Mouse (Mus musculus): Measurements from ENCODE around the gene Cpt2. TPM values are rescaled to one million over a fixed set of nuclear protein-coding genes. Genes with fewer than 3 reads are reported as not detected.

Gene Cpt2
- polyA plus RNA-seq (2012; rRNA removed): 130 and 162 TPM in 2 replicates

DNA sequence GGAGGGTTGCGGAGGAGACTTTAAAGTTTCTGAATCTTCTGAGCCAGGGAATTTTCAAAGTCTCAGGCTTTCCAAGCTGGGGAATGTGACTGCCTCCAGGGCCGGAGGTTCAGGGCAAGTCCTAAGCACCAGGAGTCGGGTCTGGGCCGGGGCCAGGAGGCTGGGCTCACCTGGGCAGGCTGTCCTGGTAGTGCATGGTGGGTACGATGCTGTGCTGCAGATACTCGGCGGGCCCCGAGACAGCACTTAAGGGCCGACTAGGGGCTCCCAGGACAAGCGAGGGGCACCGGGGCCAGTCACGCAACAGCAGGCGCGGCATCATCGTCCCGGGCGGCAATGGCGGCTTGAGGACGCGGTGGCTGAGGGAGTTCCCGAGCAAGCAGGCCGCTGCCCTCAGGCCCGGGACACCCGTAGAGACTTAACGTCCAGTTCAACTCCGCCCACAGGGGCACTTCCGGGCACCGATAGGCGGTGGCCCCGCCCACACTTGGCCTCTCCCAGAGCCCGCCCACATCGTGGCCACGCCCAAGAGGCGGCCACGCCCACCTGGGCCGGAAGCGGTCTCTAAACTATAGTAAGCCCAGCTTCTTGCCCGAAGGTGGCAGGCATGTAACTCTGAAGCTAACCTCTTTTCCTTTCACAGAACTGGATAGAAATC lies at the start of gene Cpt2:
TSS of gene Cpt2 (minus strand) at position 466 of the 658 bp plus-strand sequence.
- TF ChIP-seq CTCF (IDR thresholded peaks at IDR 0.05; ENCODE audit: extremely low read depth, insufficient read length, insufficient replicate concordance, low read depth, low read length) (no peak), POLR2A (IDR thresholded peaks at IDR 0.05; ENCODE audit: low read depth, low read length) (peak; percentile 93)

DNA sequence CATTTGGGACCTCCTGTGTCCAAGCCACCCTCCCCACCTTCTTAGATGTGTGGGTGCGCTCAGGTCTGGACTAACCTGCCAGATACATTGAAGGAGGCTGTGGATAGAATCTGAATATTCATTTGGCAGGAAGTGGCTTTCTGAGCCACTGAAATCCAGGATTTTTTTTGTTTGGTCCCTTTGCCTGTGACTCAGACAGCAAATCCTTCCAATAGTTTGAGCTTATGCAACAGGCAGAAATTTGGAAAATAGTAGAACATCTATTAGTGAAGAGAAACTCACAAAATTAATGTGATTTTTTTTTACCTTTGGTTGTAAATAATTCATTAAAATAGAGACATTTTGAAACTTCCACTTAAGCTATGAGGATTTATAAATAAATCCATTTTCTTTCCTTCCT lies 47.8 kb upstream of the Cpt2 start:
- no peaks in the 10 kb centered on the region for H3K27me3 ChIP-seq (ENCODE audit: control insufficient read depth, insufficient read depth, low read length)
- H3K36me3 ChIP-seq (ENCODE audit: control insufficient read depth, insufficient read depth, low read length): no peaks in the 10 kb centered on the region

More for the DNA sequence above, at the start of gene Cpt2:
- Histone ChIP-seq H3K4me1 (ENCODE audit: control insufficient read depth, insufficient read depth, insufficient read length, low read length) (peaks cover 12% of the 10 kb centered on the region; the same call in 1 of the 2 replicates), H3K27ac (ENCODE audit: insufficient read depth, low read depth, low read length) (peak within 1 kb of the TSS; percentile 94), H3K27me3 (ENCODE audit: control insufficient read depth, insufficient read depth, low read length) (no peaks in the 10 kb centered on the region), H3K4me3 (ENCODE audit: low read depth, low read length) (peak within 1 kb of the TSS; percentile 94), H3K36me3 (ENCODE audit: control insufficient read depth, insufficient read depth, low read length) (no peaks in the 10 kb centered on the region)
- under 1% methylated on average over 38 of the region's 38 CpGs for WGBS

DNA sequence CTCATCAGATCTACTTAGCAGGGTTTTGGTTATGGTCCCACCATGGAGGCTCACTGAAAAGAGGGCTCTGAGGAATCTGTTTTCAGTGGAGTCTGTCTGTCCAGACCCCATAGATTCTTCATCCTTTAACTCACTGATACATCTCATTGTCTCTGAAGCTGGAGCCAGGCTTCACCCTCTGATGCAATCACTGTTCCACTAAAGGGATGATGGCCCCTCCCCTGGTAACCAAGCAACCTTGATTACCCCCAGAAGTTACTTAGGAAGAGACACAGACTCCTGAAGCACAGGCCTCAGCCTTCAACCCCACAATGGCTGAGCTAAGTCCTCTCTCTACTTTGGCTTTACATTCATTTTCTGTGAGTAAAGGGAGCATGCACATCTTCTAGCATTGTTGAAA lies 46.4 kb upstream of the Cpt2 start:
- no peak for TF ChIP-seq POLR2A (IDR thresholded peaks at IDR 0.05; ENCODE audit: low read depth, low read length)
- no peak for TF ChIP-seq CTCF (IDR thresholded peaks at IDR 0.05; ENCODE audit: extremely low read depth, insufficient read length, insufficient replicate concordance, low read depth, low read length)
- Histone ChIP-seq H3K4me3 (ENCODE audit: low read depth, low read length) (no peak overlapping the region), H3K36me3 (ENCODE audit: control insufficient read depth, insufficient read depth, low read length) (no peaks in the 10 kb centered on the region), H3K27ac (ENCODE audit: insufficient read depth, low read depth, low read length) (no peak overlapping the region), H3K27me3 (ENCODE audit: control insufficient read depth, insufficient read depth, low read length) (no peaks in the 10 kb centered on the region), H3K4me1 (ENCODE audit: control insufficient read depth, insufficient read depth, insufficient read length, low read length) (no peaks in the 10 kb centered on the region)

More for the DNA sequence above, 47.8 kb upstream of the Cpt2 start:
- no peak overlapping the region for H3K27ac ChIP-seq (ENCODE audit: insufficient read depth, low read depth, low read length)
- TF ChIP-seq CTCF (IDR thresholded peaks at IDR 0.05; ENCODE audit: extremely low read depth, insufficient read length, insufficient replicate concordance, low read depth, low read length): no peak
- no peak for TF ChIP-seq POLR2A (IDR thresholded peaks at IDR 0.05; ENCODE audit: low read depth, low read length)
- 93% methylated on average over 1 of the region's 1 CpGs for WGBS
- H3K4me3 ChIP-seq (ENCODE audit: low read depth, low read length): no peak overlapping the region
- H3K4me1 ChIP-seq (ENCODE audit: control insufficient read depth, insufficient read depth, insufficient read length, low read length): no peaks in the 10 kb centered on the region

DNA sequence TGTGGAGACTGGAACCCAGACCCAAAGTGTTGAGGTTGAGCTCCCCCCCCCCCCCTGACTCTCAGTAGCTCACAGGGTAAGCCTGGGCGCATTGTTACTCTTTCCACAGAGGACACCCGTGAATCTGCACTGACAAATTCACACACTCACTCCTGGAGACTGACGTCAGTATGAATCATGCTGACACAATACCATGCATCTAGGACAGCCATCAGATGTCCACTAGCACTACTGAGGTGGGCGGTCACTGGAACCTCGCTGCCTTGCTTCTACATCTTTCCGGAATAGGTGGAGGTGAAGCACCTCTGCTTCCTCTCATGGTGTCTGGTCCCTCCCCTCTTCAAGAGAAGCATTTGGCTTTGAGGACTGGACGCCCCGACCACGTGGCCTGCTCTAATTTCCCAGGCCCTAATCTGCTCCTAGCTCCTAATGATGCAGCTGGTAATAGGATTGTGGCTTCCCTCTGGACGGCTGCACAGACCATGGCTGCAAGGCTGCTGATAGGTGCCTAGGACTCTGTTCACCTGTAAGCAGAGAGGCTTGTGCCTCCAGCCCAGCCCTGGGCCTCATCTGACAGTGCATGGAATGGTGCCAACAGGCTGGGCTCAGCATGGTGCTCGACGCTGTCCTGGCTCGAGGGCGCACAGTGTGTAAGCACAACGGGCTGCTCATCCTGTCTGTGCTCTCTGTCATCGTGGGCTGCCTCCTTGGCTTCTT lies 44.7 kb upstream of the Cpt2 start, which contains the start of gene Slc1a7:
TSS of gene Slc1a7 (plus strand) at position 367 of the 717 bp plus-strand sequence.
- Histone ChIP-seq H3K4me1 (ENCODE audit: control insufficient read depth, insufficient read depth, insufficient read length, low read length) (no peaks in the 10 kb centered on the region), H3K36me3 (ENCODE audit: control insufficient read depth, insufficient read depth, low read length) (no peaks in the 10 kb centered on the region), H3K4me3 (ENCODE audit: low read depth, low read length) (no peak within 1 kb of the TSS), H3K27me3 (ENCODE audit: control insufficient read depth, insufficient read depth, low read length) (no peaks in the 10 kb centered on the region), H3K27ac (ENCODE audit: insufficient read depth, low read depth, low read length) (no peak within 1 kb of the TSS)
- TF ChIP-seq CTCF (IDR thresholded peaks at IDR 0.05; ENCODE audit: extremely low read depth, insufficient read length, insufficient replicate concordance, low read depth, low read length) (no peak), POLR2A (IDR thresholded peaks at IDR 0.05; ENCODE audit: low read depth, low read length) (no peak)
- 63% methylated on average over 16 of the region's 16 CpGs for WGBS

DNA sequence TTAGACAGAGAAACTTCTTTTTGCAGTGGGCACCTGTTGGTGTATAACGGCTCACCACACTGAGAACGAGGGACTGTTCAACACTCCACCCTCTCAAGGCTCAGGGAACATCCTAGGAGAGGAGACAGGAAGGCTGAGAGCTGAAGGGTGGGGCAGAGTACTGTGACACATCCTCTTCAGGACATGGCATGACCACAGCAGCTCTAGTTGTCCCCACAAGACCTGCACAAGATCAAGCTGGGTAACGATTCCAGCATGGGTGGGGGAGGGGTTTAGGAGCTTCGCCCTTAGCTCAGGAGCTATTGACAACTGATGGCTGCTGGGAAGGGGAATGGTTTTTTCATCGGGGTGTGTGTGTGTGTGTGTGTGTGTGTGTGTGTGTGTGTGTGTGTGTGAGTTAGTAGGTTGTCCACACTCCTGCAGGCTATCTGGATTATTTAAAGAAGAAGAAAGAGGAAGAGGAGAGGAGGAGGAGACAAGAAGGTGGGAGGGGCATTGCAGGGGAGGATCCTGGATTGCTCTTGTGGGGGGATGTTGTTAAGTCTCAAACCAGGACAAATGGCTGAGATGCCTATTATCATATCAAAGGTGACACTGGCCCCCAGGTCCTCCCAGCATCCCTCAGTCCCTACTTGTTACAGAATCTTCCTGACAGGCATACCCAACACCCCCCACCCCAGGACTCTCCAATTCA lies 43.2 kb upstream of the Cpt2 start:
- TF ChIP-seq POLR2A (IDR thresholded peaks at IDR 0.05; ENCODE audit: low read depth, low read length): no peak
- TF ChIP-seq CTCF (IDR thresholded peaks at IDR 0.05; ENCODE audit: extremely low read depth, insufficient read length, insufficient replicate concordance, low read depth, low read length): no peak
- Histone ChIP-seq H3K27me3 (ENCODE audit: control insufficient read depth, insufficient read depth, low read length) (no peaks in the 10 kb centered on the region), H3K27ac (ENCODE audit: insufficient read depth, low read depth, low read length) (no peak overlapping the region), H3K4me1 (ENCODE audit: control insufficient read depth, insufficient read depth, insufficient read length, low read length) (no peaks in the 10 kb centered on the region), H3K36me3 (ENCODE audit: control insufficient read depth, insufficient read depth, low read length) (no peaks in the 10 kb centered on the region), H3K4me3 (ENCODE audit: low read depth, low read length) (no peak overlapping the region)
- WGBS: 58% methylated on average over 5 of the region's 5 CpGs

DNA sequence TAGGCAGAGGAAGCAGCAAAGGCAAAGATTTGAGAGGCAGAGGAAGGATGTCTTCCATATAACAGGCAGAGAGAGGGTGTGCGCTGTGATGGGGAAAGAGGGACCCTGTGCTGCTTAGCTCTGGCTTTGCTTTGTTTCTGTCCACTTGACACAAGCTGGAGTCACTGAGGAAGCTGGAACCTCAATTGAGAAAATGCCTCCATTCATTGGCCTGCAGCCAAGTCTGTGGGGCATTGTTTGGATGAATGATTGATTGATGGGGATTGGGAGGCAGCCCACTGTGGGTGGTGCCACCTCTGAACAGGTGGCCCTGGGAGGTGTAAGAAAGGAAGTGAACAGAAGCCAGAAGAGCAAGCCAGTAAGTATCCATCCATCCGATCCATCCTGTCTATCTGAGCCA lies 39.4 kb upstream of the Cpt2 start:
- no peaks in the 10 kb centered on the region for H3K36me3 ChIP-seq (ENCODE audit: control insufficient read depth, insufficient read depth, low read length)
- TF ChIP-seq POLR2A (IDR thresholded peaks at IDR 0.05; ENCODE audit: low read depth, low read length) (no peak), CTCF (IDR thresholded peaks at IDR 0.05; ENCODE audit: extremely low read depth, insufficient read length, insufficient replicate concordance, low read depth, low read length) (no peak)

More for the DNA sequence above, 39.4 kb upstream of the Cpt2 start:
- no peak overlapping the region for H3K4me3 ChIP-seq (ENCODE audit: low read depth, low read length)
- no peaks in the 10 kb centered on the region for H3K4me1 ChIP-seq (ENCODE audit: control insufficient read depth, insufficient read depth, insufficient read length, low read length)
- no peaks in the 10 kb centered on the region for H3K27me3 ChIP-seq (ENCODE audit: control insufficient read depth, insufficient read depth, low read length)
- WGBS: 66% methylated on average over 2 of the region's 2 CpGs
- no peak overlapping the region for H3K27ac ChIP-seq (ENCODE audit: insufficient read depth, low read depth, low read length)
